Mouse (Mus musculus) splenic B cell, adult 2 months (primary cell): Measurements from ENCODE around the gene Filip1l.

Experiments used
- DNase-seq: peaks from one replicate; pipeline ENCODE4 v3.0.0-alpha.2; 2011; ENCODE audit warnings: low read depth, low spot score
- H3K27me3 ChIP-seq: 2 replicates; pipeline ENCODE4 v1.6.1; 2012; ENCODE audit warnings: mild to moderate bottlenecking, low read length, moderate library complexity, mixed read lengths; ENCODE audit not compliant: control insufficient read depth, poor library complexity, insufficient read depth, severe bottlenecking
- H3K36me3 ChIP-seq: 2 replicates; pipeline ENCODE4 v1.6.1; 2012; ENCODE audit warnings: mild to moderate bottlenecking, low read length, moderate library complexity, mixed read lengths; ENCODE audit not compliant: control insufficient read depth, poor library complexity, insufficient read depth, severe bottlenecking

Filip1l gene

GRCm38 (mm10) chr16:57352751-57353150 lies at the start of gene Filip1l:
TSS of gene Filip1l (plus strand) at chr16:57353093.
- H3K27me3 ChIP-seq = no peaks in the 10 kb centered on the region; the same call in 1 of the 2 replicates
- no peaks in the 10 kb centered on the region for H3K36me3 ChIP-seq
- no peak for DNase-seq

- Histone ChIP-seq H3K36me3 (no peaks in the 10 kb centered on the region), H3K27me3 (no peaks in the 10 kb centered on the region)
- DNase-seq = no peak
These were observed 49.2 kb upstream of the Filip1l start for GRCm38 (mm10) chr16:57303716-57304115.

GRCm38 (mm10) chr16:57305463-57305862 lies 47.4 kb upstream of the Filip1l start:
- no peak for DNase-seq
- H3K36me3 ChIP-seq = no peaks in the 10 kb centered on the region
- H3K27me3 ChIP-seq = no peaks in the 10 kb centered on the region

- no peak for DNase-seq
- no peaks in the 10 kb centered on the region for H3K27me3 ChIP-seq
- H3K36me3 ChIP-seq = no peaks in the 10 kb centered on the region
These were observed 40.8 kb upstream of the Filip1l start for GRCm38 (mm10) chr16:57312130-57312529.

GRCm38 (mm10) chr16:57313487-57313886 lies 39.4 kb upstream of the Filip1l start:
- H3K36me3 ChIP-seq = no peaks in the 10 kb centered on the region
- DNase-seq = no peak
- no peaks in the 10 kb centered on the region for H3K27me3 ChIP-seq

- H3K27me3 ChIP-seq = no peaks in the 10 kb centered on the region
- DNase-seq = no peak
- no peaks in the 10 kb centered on the region for H3K36me3 ChIP-seq
These were observed 38.7 kb upstream of the Filip1l start for GRCm38 (mm10) chr16:57314236-57314635.

- H3K36me3 ChIP-seq = no peaks in the 10 kb centered on the region
- H3K27me3 ChIP-seq = no peaks in the 10 kb centered on the region
- no peak for DNase-seq
These were observed 37.9 kb upstream of the Filip1l start for GRCm38 (mm10) chr16:57315026-57315425.

- no peaks in the 10 kb centered on the region for H3K36me3 ChIP-seq
- no peaks in the 10 kb centered on the region for H3K27me3 ChIP-seq
- DNase-seq = no peak
These were observed 35.8 kb upstream of the Filip1l start for GRCm38 (mm10) chr16:57317127-57317526.

- Histone ChIP-seq H3K36me3 (no peaks in the 10 kb centered on the region), H3K27me3 (no peaks in the 10 kb centered on the region)
- no peak for DNase-seq
These were observed 34.8 kb upstream of the Filip1l start for GRCm38 (mm10) chr16:57317882-57318636.

- Histone ChIP-seq H3K36me3 (no peaks in the 10 kb centered on the region), H3K27me3 (no peaks in the 10 kb centered on the region)
- DNase-seq = no peak
These were observed 34.2 kb upstream of the Filip1l start for GRCm38 (mm10) chr16:57318637-57319125.

- DNase-seq = no peak
- H3K27me3 ChIP-seq = no peaks in the 10 kb centered on the region
- no peaks in the 10 kb centered on the region for H3K36me3 ChIP-seq
These were observed 33.4 kb upstream of the Filip1l start for GRCm38 (mm10) chr16:57319284-57320124.

- DNase-seq = no peak
- no peaks in the 10 kb centered on the region for H3K27me3 ChIP-seq
- H3K36me3 ChIP-seq = no peaks in the 10 kb centered on the region
These were observed 25.9 kb upstream of the Filip1l start for GRCm38 (mm10) chr16:57326996-57327395.

GRCm38 (mm10) chr16:57329028-57329427 lies 23.9 kb upstream of the Filip1l start:
- no peak for DNase-seq
- Histone ChIP-seq H3K27me3 (no peaks in the 10 kb centered on the region), H3K36me3 (no peaks in the 10 kb centered on the region)

GRCm38 (mm10) chr16:57330111-57330510 lies 22.8 kb upstream of the Filip1l start:
- H3K36me3 ChIP-seq = no peaks in the 10 kb centered on the region
- H3K27me3 ChIP-seq = no peaks in the 10 kb centered on the region
- no peak for DNase-seq

- DNase-seq = no peak
- H3K27me3 ChIP-seq = no peaks in the 10 kb centered on the region
- H3K36me3 ChIP-seq = no peaks in the 10 kb centered on the region
These were observed 20.6 kb upstream of the Filip1l start for GRCm38 (mm10) chr16:57332301-57332700.
